Mouse (Mus musculus) T-cell, adult 2 months (primary cell): ENCODE results near the gene Mmachc.
"Not testable (repeated sequence)": the region's sequence is repeated elsewhere in the genome, so short reads cannot be mapped to it uniquely, and the experiment has no call there.

Source experiments
- DNase-seq: peaks from one replicate; pipeline ENCODE4 v3.0.0; 2022; ENCODE audit warnings: low spot score

Mmachc gene

DNA sequence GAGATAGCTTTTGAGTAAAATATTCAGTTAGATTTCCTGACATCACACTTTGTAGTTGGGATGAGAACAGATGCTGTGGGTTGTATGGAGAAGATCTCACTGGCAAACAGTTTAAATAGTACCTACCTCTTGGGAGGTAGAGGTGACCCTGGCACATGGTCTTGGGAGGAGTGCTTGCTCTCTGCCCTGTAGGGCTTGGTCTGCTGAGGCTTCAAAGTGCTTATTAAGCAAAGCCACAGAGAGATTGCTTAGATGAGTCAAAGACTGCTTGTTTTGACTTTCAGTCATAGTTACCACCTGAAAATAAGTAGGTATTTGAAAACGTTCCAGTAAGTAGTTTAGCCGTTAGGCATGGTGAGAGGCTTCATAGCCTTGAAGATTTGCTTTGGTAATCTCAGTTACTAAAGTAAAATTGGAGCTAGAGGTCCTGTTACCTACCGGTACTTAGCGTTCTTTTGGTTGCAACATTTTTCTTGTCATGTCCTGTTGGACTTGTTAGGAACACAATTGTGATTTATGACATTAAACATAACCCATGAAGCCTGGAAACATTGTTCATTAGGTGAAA, 18.8 kb downstream of the Mmachc start:
- no peak for DNase-seq

DNA sequence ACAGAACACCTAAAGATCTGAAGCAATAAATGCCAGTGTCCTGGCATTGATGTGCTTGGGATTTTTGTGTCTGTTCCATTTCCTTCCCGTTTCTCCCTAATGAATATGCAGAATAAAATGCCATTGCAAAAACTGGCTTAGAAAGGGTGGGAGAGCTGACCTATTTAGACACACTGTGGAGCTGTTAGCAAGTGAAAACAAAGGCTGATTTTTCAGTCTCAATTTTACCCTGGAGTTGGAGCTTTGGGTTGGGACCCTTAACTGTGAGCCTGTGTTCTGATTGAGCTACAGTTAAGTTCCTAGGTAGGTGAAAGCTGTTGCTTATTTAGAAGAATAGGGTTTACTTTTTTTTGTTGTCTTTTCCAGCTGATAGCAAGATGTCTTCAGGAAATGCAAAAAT, 21.2 kb downstream of the Mmachc start:
- no peak for DNase-seq

DNA sequence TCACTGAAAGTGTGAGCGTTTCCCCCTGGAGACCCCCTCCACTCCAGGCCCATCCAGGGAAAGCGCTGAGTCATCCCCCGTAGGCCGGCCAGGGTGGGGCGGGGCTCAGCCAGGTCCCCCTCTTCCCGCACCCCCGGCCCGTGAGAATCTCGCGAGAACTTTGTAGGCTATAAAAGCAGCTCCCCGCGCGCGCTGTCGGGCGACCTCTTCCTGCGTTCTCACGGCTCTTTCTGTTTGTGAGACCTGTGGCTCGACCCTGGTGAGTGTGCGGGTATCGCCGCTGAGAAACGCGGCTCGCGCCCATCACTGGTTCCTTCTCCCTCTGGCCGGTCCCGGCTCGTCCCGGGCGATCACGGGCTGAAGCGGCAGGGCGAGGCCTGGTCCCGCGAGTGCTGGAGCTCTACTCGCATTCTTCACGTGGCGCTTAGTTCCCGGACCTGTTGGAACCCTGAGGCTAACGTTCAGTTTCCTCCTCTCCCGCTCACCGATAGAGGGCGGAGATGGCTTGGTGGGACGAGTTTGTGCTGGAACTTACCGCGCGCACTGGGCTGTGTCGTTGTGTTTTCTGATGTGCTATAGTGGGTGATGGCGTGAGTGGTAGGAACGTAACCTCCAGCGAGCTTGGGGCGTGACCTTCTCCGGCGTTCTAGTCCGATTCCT, 22.7 kb downstream of the Mmachc start, which contains the start of gene Prdx1:
Gene Prdx1 (plus strand): TSS at position 143 of the 660 bp plus-strand sequence.
- peak; percentile 95 for DNase-seq

DNA sequence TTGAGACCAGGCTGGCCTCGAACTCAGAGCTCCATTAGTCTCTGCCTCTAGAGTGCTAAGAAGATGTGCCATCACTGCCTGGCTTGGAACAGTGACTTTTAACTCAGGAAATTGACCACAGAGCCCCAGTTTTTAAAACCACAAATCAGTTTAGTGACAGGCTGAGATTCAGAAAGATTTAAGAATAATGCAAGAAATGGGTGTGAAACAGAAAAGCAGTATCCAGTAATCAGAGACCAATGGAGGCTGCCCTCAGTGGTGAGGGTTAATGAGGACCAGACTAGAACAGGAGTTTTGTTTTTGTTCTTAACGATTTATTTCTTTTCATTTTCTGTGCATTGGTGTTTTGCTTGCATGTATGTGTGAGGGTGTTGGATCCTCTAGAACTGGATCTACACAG, 23.5 kb downstream of the Mmachc start:
- DNase-seq: no peak

DNA sequence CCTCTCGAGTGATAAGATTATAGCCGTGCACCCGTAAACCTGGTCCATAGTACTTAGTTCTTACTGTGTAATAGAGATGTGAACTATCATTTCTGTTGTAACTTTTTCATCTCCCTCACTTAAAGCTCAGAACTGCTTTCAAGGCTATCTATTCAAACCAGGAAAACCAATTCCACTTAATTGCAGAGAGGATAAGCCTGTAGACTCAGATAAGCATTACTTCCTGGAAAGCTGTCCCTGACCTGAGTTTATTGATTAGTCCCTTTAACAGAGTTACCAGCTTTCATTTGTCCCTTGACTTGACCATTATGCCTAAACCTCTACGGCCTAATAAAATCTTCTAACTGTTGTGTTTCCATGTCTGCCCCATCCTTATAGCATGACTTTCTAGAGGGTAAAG, 24.2 kb downstream of the Mmachc start:
- DNase-seq: no peak

DNA sequence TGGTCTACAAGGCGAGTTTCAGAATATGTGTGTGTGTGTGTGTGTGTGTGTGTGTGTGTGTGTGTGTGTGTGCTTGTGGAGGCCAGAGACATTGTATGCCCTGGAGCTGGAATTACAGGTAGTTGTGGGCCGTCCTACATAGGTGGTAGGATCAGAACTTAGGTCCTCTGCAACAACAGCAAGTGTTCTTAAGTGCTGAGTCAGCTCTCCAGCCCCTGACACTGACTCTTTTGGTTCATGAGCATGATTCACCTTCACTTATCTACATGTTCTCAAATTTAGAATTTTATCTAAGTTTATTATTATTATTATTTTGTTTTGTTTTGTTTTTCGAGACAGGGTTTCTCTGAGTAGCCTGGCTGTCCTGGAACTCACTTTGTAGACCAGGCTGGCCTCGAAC, 27.7 kb downstream of the Mmachc start:
- not testable (repeated sequence) for DNase-seq

DNA sequence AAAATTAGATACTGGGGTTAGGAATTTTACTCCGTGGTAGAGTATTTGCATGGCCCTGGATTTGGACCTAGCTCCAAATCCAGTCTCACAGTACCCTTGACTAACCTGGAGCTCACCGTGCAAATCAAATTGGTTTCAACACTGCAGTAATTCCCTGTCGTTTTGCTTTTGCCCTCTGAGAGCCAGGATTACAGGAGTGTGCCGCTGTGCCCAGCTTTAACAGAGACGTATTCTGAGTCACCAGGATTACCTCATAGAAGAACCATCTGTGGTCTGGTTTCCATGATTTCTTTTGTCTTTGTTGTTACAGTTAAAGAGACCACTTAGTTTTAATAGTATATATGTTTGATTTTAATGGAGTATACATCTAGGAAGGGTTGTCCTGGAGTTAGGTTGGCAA, 29.1 kb downstream of the Mmachc start:
- DNase-seq: no peak

DNA sequence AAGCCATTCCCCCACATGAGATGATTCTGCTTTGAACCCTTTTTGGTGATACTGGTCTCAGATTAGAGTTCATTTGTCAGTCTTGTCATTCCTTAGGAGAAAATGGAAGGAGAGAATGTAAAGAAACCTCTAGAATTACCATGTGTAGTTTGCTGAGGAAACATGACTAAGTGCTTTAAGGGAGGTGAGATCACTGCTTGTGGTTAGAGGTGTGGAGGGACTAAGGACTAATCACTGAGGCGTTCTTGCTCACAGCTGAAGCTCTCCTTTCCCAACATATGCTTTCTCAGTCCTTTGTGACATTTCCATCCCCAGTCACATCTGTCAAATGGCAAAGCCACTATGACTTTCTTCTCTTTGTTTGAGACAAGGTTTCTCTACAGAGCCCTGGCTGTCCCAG, 30.4 kb downstream of the Mmachc start:
- no peak for DNase-seq

DNA sequence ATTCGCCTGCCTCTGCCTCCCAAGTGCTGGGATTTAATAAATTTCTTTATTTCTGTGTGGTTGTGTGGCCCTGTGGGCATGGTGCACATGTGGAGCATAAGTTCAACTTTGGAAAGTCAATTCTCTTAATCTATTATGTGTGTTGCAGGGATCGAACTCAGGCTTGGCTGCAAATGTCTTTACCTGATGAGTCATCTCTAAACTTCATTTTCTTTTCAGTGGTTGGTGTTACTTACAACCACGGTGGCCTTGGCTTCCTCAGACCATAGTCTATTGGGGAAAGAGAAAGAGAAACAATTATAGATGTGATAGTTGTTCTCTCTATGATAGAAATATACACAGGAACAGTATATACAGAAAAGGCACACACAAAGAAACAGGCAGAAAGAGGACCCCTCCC, 32.2 kb downstream of the Mmachc start:
- DNase-seq: no peak

DNA sequence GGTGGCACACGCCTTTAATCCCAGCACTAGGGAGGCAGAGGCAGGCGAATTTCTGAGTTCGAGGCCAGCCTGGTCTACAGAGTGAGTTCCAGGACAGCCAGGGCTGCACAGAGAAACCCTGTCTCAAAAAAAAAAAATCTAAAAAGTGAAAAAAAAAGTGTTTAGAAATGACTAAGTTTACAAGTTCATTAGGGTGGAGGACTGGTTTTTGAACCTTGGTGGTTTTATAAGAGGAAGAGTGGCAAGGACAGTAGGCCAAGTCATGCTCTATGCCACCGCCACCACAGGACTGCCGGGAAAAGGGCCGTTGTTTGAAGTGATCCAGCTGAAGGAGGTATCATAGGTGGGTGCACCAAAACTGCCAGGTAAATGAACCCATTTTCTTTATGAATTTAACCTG, 33.4 kb downstream of the Mmachc start:
- not testable (repeated sequence) for DNase-seq

DNA sequence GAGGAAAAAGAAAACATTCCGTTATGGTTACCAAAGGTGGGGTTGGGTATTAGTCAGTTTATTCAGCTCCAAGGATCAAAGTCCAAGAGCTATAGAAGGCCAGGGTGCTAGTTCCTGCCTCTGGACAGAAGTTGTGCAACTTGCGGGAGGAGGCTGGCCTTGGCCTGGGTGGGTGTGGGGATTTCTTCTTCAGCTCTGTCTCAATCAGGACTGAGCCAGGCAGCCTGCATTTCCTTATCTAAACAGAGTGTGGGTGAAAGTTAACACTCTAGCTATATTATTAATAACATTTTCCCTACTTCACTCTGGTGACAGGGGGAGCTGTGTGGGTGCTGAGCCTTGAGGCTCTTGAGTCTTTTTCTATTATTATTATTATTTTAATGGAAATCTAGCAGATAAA, 35.4 kb downstream of the Mmachc start:
- no peak for DNase-seq

DNA sequence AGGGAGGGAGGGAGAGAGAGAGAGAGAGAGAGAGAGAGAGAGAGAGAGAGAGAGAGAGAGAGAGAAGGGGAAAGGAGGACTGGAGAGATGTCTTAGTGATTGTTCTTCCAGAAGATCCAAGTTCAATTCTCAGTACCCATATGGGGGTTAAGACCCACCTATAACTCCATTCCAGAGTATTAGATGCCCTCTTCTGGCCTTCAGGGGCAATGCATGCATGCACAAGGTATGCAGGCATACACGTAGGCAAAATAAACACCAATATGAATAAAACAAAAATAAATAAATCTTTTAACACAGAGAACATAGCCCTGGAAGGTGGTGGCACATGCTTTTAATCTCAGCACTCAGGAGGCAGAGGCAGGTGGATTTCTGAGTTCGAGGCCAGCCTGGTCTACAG, 38.9 kb downstream of the Mmachc start:
- DNase-seq: no peak

DNA sequence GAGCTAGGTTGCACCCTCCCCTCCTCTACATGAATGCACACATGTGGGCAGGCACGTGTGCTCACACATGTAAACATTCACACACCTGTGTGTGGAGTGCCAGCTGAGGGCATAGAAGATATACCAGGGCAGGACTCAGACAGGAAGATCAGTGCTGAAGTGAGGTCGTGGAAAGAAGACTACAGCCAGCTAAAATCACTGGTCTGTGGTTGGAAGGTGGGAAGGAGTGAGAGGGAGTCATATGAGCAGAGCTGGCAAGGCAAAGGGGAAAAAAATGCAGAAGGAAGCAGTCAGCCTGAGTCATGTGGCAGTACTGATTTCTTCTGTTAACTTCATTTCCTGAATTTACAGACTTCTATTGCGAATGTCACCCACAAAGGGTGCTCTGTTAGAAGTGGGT, 40.1 kb downstream of the Mmachc start:
- no peak for DNase-seq

DNA sequence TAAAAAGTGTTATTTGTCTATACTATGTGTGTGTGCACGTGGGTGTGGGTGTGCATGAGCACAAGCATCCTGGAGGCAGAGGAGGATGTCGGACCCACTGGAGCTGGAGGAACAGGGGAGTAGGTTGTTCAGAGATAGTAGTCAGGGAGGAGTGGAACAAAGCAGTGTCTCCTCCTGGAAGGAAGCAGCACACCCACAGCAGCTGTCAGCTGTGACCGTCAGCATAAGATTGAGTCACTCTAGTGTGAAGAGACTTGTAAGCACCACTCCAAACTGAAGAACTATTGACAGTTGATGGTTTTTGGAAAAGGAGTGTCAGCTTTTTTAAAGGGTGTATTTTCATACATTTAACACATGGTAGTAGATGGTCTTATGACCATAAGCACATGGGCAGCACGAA, 41.6 kb downstream of the Mmachc start:
- DNase-seq: no peak

DNA sequence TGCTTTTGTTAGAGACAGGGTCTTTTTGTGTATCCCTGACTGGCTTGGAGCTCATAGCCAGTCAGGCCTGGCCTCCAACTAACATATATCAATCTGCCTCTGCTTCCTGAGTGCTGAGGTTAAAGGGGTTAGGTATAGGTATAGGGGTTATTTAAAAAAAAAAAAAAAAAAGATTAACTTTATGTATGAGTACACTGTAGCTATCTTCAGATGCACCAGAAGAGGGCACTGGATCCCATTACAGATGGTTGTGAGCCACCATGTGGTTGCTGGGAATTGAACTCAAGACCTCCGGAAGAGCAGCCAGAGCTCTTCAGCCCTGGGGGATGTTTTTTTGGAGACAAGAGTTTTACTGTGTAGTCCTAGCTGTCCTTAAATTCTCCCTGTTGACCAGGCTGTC, 46.2 kb downstream of the Mmachc start:
- no peak for DNase-seq

DNA sequence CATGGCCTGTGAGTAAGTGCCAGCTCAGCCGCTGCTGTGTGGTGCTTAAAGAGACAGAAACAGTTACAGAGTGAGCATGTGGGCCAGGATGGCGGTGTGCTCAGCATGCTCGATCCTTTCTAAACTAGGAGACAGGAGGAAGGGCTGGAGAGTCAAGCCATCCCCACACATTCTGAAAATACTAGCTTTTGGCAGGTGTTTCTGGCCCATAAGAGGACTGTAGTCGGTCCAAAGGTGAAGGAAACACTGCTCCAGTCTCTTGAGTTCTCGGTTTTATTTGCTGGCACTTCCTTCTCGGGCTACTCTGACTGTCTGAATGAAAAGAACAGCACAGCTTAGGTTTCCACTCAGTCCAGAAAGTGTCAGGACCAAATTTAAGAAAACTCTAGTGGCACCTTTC, 47.4 kb downstream of the Mmachc start:
- DNase-seq: no peak

DNA sequence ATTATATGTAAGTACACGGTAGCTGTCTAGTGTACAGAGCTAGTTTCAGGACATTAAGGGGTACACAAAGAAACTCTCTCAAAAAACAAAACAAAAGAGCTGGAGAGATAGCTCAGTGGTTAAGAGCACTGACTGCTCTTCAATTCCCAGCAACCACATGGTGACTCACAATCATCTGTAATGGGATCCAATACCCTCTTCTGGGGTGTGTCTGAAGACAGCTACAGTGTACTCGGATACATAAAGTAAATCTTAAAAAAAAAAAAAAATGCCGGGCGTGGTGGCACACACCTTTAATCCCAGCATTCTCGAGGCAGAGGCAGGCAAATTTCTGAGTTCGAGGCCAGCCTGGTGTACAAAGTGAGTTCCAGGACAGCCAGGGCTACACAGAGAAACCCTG, 48.3 kb downstream of the Mmachc start:
- DNase-seq: not testable (repeated sequence)

DNA sequence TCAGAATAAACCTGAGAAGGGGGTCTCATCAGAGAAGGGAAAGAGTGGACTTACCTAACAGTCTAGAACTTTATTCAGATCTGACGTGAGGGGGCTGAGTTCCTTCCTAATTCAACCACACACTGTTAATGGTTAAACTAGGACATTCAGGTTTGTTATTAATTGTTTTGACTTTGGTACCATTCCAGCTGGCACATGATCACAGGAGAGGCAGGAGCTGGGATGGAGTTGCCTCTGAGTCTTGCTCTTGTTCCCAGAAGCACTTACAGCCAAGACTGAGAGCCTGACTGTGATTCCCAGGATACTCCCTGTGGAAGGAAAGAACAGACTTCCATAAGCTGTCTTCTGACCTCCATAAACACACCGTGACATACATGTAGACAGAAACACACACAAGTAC, 48.7 kb downstream of the Mmachc start:
- no peak for DNase-seq

DNA sequence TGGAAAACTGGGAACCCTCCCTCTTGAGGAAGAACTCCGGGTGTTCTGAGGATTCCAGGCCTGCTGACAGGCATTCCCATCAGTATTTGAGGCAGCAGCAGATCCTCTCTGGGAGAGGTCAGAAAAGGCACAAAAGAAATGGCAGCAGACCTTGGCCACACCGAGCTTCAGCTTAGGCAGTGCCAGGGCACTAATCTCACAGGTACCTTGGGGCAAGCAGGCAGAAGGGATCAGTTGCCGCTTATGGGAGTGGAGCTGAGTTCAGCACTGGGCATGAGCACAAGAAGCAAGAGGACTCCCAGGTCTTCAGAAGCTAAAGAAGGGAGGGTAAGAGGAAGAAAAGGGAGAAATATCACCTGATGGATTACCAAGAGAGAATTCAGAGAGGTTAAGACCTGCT, 50.2 kb downstream of the Mmachc start:
- DNase-seq: no peak

DNA sequence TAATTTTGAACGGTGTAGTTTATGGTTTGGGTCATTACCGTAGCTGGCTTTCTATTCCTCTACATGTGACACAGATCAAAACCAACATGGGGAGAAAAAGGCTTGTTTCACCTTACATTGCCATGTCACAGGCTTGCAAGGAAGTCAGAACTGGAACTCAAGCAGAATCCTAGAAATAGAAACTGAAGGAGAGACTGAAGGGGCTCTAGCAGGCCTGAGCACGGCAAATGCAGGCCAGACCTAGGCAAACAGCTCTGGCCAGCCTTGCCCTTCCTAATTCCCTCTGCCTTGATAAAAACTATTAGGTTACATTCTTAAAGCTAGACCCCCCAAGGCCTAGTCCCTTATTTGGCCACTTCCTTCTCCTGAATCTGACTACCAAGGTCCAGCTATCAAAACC, 52.5 kb downstream of the Mmachc start:
- DNase-seq: no peak

DNA sequence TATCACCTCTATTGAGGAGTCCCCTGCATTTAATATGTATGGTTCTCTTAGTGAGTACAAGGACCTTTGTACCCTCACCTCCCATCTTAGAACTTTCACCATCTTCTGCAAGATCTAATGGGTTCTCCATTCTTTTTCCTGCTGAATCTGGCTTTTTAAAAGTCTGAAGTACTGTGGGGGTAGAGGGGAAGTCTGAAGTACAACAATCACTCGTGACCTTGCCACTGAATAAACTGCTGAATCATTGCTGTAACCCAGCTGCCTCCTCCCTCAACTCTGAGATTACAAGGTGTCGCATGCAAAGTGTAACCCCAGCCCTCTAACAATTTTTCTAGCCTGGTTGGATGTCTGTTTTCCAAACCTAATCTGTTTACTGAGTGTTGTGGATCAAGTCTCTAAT, 53.1 kb downstream of the Mmachc start:
- DNase-seq: no peak

DNA sequence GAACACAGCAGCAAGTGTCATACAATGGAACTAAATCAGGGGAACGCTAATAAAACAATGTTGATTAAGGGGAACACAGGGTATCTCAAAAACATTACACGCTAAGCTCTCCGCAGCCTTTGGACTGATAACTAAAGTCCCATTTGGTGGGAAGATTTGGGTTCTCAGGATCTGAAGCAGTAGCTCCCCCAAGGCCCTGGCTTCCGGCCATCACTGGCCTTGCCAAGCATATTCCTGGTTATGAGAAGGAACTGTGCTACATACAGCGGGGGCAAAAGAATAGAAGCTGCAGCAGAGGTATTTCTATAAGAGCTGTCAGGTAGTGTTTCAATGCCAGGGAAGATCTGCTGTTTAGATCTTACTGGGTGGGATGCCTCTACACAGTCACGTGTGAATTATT, 55.0 kb downstream of the Mmachc start:
- no peak for DNase-seq
